26 mouse cellular contexts compared by ENCODE assay signal in the genomic region with DNA sequence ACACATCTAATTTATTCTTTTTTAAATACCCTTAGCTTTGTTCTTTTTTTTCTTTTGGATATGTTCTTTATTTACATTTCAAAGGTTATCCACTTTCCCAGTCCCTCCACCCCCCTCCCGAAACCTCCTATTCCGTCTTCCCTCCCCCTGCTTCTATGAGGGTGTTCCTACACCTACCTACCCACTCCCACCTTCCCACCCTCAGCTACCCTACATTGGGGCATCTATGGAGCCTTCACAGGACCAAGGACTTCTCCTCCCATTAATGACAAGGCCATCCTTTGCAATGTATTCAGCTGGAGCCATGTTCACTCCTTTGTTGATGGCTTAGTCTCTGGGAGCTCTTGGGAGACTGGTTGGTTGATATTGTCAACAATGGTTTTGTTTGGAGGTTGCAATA.
DNase-seq lines count a peak whose midpoint lies in the region; ATAC-seq lines count a peak whose summit lies in the region.
"Had no signal": no experiment of that assay in that cellular context is flagged by ENCODE, and none has a peak within 500 bp of the region (broad histone marks: within the 10 kb centered on the region; RNA-seq: fewer than 3 reads in every experiment).

No protein-coding gene starts in this region.

- H3K4me2 ChIP-seq in neural tube, embryonic 11.5 days (ENCODE audit: low read depth): no peak overlapping the region
- H3K4me2 ChIP-seq in hindbrain, embryonic 16.5 days (ENCODE audit: low read length): no peak overlapping the region
- no peak overlapping the region for H3K4me2 ChIP-seq in neural tube, embryonic 13.5 days
- H3K4me2 ChIP-seq in kidney, embryonic 15.5 days: no peak overlapping the region
- H3K4me2 ChIP-seq: heart, embryonic 15.5 days; limb, embryonic 13.5 days; liver, embryonic 13.5 days had no signal

- H3K9me3 ChIP-seq in neural tube, embryonic 11.5 days (ENCODE audit: control insufficient read depth, low read length): no peaks in the 10 kb centered on the region
- no peaks in the 10 kb centered on the region for H3K9me3 ChIP-seq in hindbrain, embryonic 10.5 days
- H3K9me3 ChIP-seq in hindbrain, embryonic 16.5 days (ENCODE audit: control insufficient read depth, low read length): no peaks in the 10 kb centered on the region
- no peaks in the 10 kb centered on the region for H3K9me3 ChIP-seq in neural tube, embryonic 13.5 days
- no peaks in the 10 kb centered on the region for H3K9me3 ChIP-seq in kidney, embryonic 15.5 days (replicated peaks)
- H3K9me3 ChIP-seq: heart, embryonic 15.5 days; limb, embryonic 13.5 days; liver, embryonic 13.5 days had no signal

- H3K36me3 ChIP-seq in neural tube, embryonic 11.5 days (ENCODE audit: control insufficient read depth, insufficient read depth, low read length): no peaks in the 10 kb centered on the region
- no peaks in the 10 kb centered on the region for H3K36me3 ChIP-seq in hindbrain, embryonic 10.5 days
- no peaks in the 10 kb centered on the region for H3K36me3 ChIP-seq in hindbrain, embryonic 16.5 days (ENCODE audit: control insufficient read depth, insufficient read depth, low read length)
- H3K36me3 ChIP-seq in neural tube, embryonic 13.5 days: no peaks in the 10 kb centered on the region
- H3K36me3 ChIP-seq in kidney, embryonic 15.5 days: no peaks in the 10 kb centered on the region
- H3K36me3 ChIP-seq: G1E; heart, embryonic 15.5 days; limb, embryonic 13.5 days; liver, embryonic 13.5 days had no signal

- ATAC-seq in neural tube, embryonic 11.5 days (ENCODE audit: insufficient read depth, low FRiP score, low TSS enrichment): peak; percentile 54; the same call in 1 of the 2 replicates
- ATAC-seq in hindbrain, embryonic 16.5 days: peak; percentile 60
- peak; percentile 64 for ATAC-seq in neural tube, embryonic 13.5 days (ENCODE audit: low read depth)
- ATAC-seq in kidney, embryonic 15.5 days (replicated peaks; ENCODE audit: low FRiP score): no peak
- ATAC-seq in cerebellum, adult (ENCODE audit: insufficient number of reproducible peaks, low FRiP score, low TSS enrichment): no peak
- ATAC-seq: Patski had no signal

- peak; percentile 30 for DNase-seq in neural tube, embryonic 11.5 days (ENCODE audit: low spot score)
- no peak for DNase-seq in neural tube, embryonic 10.5 days (ENCODE audit: extremely low spot score, low spot score)
- DNase-seq in hindbrain, embryonic 10.5 days (ENCODE audit: low spot score): no peak
- DNase-seq in testis, postnatal 10 days (ENCODE audit: low spot score): no peak
- DNase-seq: B cell, adult 2 months; cerebellum, adult 11-12 months; gastrocnemius, adult 2 months; heart, postnatal 36 days; kidney, adult 8-10 months; kidney, postnatal 14 days; liver, embryonic 13.5 days; lung, adult 2 months; lung, postnatal 14 days; right cerebral cortex, postnatal 25 days; spleen, adult 18-20 months; thymus, postnatal 14 days had no signal

- WGBS in neural tube, embryonic 11.5 days: 60% methylated on average over 2 of the region's 2 CpGs
- 68% methylated on average over 2 of the region's 2 CpGs for WGBS in hindbrain, embryonic 10.5 days
- WGBS in hindbrain, embryonic 16.5 days: 13% methylated on average over 2 of the region's 2 CpGs
- 29% methylated on average over 2 of the region's 2 CpGs for WGBS in neural tube, embryonic 13.5 days
- WGBS in kidney, embryonic 15.5 days: 79% methylated on average over 2 of the region's 2 CpGs

- no peak overlapping the region for H3K4me3 ChIP-seq in neural tube, embryonic 11.5 days (ENCODE audit: low read depth, low read length)
- no peak overlapping the region for H3K4me3 ChIP-seq in hindbrain, embryonic 10.5 days
- H3K4me3 ChIP-seq in hindbrain, embryonic 16.5 days (ENCODE audit: low read length): no peak overlapping the region
- no peak overlapping the region for H3K4me3 ChIP-seq in neural tube, embryonic 13.5 days
- no peak overlapping the region for H3K4me3 ChIP-seq in kidney, embryonic 15.5 days (replicated peaks)
- H3K4me3 ChIP-seq: gastrocnemius, adult 2 months; heart, embryonic 15.5 days; layer of hippocampus, adult 2 months; limb, embryonic 13.5 days; liver, embryonic 13.5 days had no signal

- peak overlapping the region; percentile 27; the same call in 1 of the 2 replicates for H3K27ac ChIP-seq in neural tube, embryonic 11.5 days (ENCODE audit: low read depth, low read length)
- H3K27ac ChIP-seq in hindbrain, embryonic 10.5 days: peak overlapping the region; percentile 82
- H3K27ac ChIP-seq in hindbrain, embryonic 16.5 days (ENCODE audit: low read depth, low read length): no peak overlapping the region
- peak overlapping the region; percentile 72 for H3K27ac ChIP-seq in neural tube, embryonic 13.5 days (replicated peaks)
- H3K27ac ChIP-seq in kidney, embryonic 15.5 days: no peak overlapping the region
- H3K27ac ChIP-seq: gastrocnemius, adult 2 months; heart, embryonic 15.5 days; layer of hippocampus, adult 2 months; limb, embryonic 13.5 days; liver, embryonic 13.5 days had no signal

- no peaks in the 10 kb centered on the region for H3K27me3 ChIP-seq in neural tube, embryonic 11.5 days (ENCODE audit: control insufficient read depth, insufficient read depth, low read length)
- peaks cover 8% of the 10 kb centered on the region; the same call in 1 of the 2 replicates for H3K27me3 ChIP-seq in hindbrain, embryonic 10.5 days (ENCODE audit: insufficient read depth, poor library complexity, severe bottlenecking)
- no peaks in the 10 kb centered on the region for H3K27me3 ChIP-seq in hindbrain, embryonic 16.5 days (replicated peaks; ENCODE audit: control insufficient read depth, insufficient read depth, low read length)
- no peaks in the 10 kb centered on the region for H3K27me3 ChIP-seq in neural tube, embryonic 13.5 days
- no peaks in the 10 kb centered on the region for H3K27me3 ChIP-seq in kidney, embryonic 15.5 days
- H3K27me3 ChIP-seq: CH12.LX; heart, embryonic 15.5 days; limb, embryonic 13.5 days; liver, embryonic 13.5 days had no signal

- no peak overlapping the region for H3K9ac ChIP-seq in neural tube, embryonic 11.5 days (ENCODE audit: low read length)
- H3K9ac ChIP-seq in hindbrain, embryonic 16.5 days (ENCODE audit: low read depth, low read length): no peak overlapping the region
- H3K9ac ChIP-seq in neural tube, embryonic 13.5 days: no peak overlapping the region
- H3K9ac ChIP-seq in kidney, embryonic 15.5 days: no peak overlapping the region
- H3K9ac ChIP-seq: heart, embryonic 15.5 days; limb, embryonic 13.5 days; liver, embryonic 13.5 days had no signal

- 0 out of 2 replicates have a peak, but pooled peaks cover 6% of the 10 kb centered on the region for H3K4me1 ChIP-seq in neural tube, embryonic 11.5 days (ENCODE audit: control insufficient read depth, insufficient read depth, low read length)
- peaks cover 19% of the 10 kb centered on the region for H3K4me1 ChIP-seq in hindbrain, embryonic 10.5 days (replicated peaks)
- H3K4me1 ChIP-seq in hindbrain, embryonic 16.5 days (ENCODE audit: control insufficient read depth, insufficient read depth, low read depth, low read length): no peaks in the 10 kb centered on the region
- H3K4me1 ChIP-seq in neural tube, embryonic 13.5 days (replicated peaks): peaks cover 10% of the 10 kb centered on the region
- H3K4me1 ChIP-seq in kidney, embryonic 15.5 days: no peaks in the 10 kb centered on the region
- H3K4me1 ChIP-seq: heart, embryonic 15.5 days; limb, embryonic 13.5 days; liver, embryonic 13.5 days had no signal

Comparison
In these comparisons a context has a peak if more than half of its experiments do, and no peak if none do; other contexts are left out.
1. H3K27ac ChIP-seq: peak in neural tube, embryonic 11.5 days (single experiment), hindbrain, embryonic 10.5 days (single experiment) and neural tube, embryonic 13.5 days (single experiment); none in hindbrain, embryonic 16.5 days (single experiment) and kidney, embryonic 15.5 days (single experiment).
2. ATAC-seq: peak in neural tube, embryonic 11.5 days (single experiment), hindbrain, embryonic 16.5 days (single experiment) and neural tube, embryonic 13.5 days (single experiment); none in kidney, embryonic 15.5 days (single experiment) and cerebellum, adult (single experiment).